Mouse (Mus musculus): ENCODE measurements at regions not wholly inside any gene's neighbourhood (a gene's known extent, or its start where the extent isn't known, plus 50 kb on each side); places are given as distances from the start of the nearest gene placed in this dataset.

- DNase-seq = no peak
Measured at GRCm38 (mm10) chr15:7708836-7709235, 101.8 kb upstream of the Gdnf start.

GRCm38 (mm10) chr15:7714641-7715040 lies 96.0 kb upstream of the Gdnf start:
- no peak for DNase-seq

- DNase-seq = no peak
Measured at GRCm38 (mm10) chr15:7716188-7716587, 94.5 kb upstream of the Gdnf start.

- DNase-seq = no peak
Measured at GRCm38 (mm10) chr15:7723202-7723721, 87.4 kb upstream of the Gdnf start.

GRCm38 (mm10) chr15:7723770-7724169 lies 86.9 kb upstream of the Gdnf start:
- no peak for DNase-seq

GRCm38 (mm10) chr15:7725505-7725904 lies 85.1 kb upstream of the Gdnf start:
- no peak for DNase-seq

- no peak for DNase-seq
Measured at GRCm38 (mm10) chr15:7747586-7747985, 63.1 kb upstream of the Gdnf start.

GRCm38 (mm10) chr15:7750441-7750840 lies 60.2 kb upstream of the Gdnf start:
- no peak for DNase-seq
